Mouse (Mus musculus) small intestine, adult 2 months (tissue): ENCODE data around the gene Zfp46.

ENCODE experiments used
- CTCF ChIP-seq: fragments of 200-500 bp; IDR thresholded peaks from 2 replicates; pipeline ENCODE4 v1.5.1; 2012; ENCODE audit warnings: low read depth, mild to moderate bottlenecking, control low read depth, inconsistent platforms, low read length, moderate library complexity, mixed read lengths; ENCODE audit not compliant: insufficient replicate concordance, insufficient read length; ENCODE audit errors: extremely low read depth
- POLR2A ChIP-seq: fragments of 200-500 bp; IDR thresholded peaks from 2 replicates; pipeline ENCODE4 v1.6.1; 2012; ENCODE audit warnings: low read depth, mild to moderate bottlenecking, control low read depth, inconsistent platforms, low read length, moderate library complexity

DNA sequence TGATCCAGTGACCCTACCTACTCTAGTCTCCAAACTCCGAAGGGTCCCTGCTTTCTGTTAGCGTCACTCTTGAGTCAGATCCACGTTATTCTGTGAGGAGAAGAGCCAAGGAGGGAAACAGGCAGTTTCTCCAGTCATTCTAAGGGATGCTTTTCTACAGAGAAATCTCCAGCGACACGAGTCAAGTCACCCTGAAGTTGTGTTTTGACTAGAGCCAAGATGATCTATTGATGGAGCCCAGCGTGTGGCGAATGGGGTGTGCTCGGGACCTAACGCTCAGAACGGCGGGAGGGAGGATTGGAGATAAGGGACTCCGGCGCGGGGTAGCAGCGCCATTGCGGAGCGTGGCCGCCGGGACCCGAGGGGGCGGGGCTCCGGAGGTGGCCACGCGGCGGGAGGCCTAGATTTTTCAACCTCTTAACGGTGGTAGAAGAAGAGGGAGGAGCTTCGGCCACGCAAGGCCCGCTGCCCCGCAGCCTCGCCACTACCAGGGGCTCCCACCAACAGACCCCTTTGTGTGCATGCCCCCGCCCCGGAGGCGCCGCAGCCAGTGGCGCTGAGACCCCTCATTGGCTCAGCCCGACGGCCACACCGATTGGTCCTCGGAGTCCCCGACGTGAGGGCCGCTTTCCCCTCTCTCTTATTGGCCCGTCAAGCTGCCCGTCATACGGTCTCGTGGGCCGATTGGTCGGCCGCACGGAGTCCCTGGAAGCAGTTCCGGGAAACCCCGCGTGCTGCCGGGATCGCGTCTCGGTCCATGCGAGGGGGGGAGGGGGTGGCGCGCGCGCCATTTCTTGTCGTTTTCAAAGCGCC lies 26.0 kb downstream of the Zfp46 start, which contains the start of gene Hnrnpr:
- TF ChIP-seq CTCF (no peak), POLR2A (peak; percentile 81)
